Mouse (Mus musculus): ENCODE results near the gene Qrfp. TPM values are rescaled to one million over a fixed set of nuclear protein-coding genes. Genes with fewer than 3 reads are reported as not detected.

The Qrfp gene
- polyA plus RNA-seq, 1 experiment from 2014 or later: 0.18 TPM

DNA sequence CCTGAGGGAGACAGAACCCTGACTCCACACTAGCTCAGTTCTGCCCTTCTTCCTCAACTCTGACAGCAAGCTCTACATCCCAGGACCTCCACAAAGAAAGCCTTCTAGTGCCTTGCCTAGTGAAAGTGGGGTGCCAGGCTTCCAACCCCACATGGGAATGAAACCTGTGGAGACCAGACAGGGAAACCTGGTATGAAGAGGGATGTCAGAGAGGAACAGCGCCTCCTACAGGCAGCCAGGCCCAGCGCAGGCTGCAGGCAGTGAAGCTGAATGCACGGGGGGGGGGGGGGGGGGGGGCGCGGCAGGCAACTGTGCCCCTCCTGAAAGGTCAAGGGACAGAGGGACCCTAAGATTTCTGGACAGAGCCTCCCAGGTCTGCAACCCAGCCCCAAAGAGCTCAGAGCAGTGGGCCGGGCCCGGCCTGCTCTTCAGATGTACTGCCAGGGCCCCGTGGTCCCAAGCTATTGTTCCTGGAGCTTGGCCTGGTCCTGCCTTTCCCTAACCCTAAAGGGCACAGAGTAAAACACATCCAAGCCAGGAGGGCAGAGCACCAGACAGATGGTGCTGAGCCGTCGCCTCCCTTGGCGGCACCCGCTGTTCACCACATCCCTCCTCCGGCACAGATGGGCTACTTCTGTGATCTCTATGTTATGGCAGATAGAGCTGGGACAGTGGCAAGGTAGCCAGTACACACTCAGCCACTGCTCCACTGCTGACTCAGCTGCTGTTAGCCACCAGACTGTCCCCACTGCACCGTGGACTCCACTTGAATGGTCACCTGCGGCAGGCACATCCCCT lies 13.8 kb upstream of the Qrfp start:
- Histone ChIP-seq H3K27ac (ENCODE audit: low read length) (peak overlapping the region; percentile 80; the same call in 1 of the 2 replicates), H3K27me3 (ENCODE audit: control insufficient read depth, insufficient read depth, low read depth, low read length) (no peaks in the 10 kb centered on the region), H3K4me3 (ENCODE audit: low read depth, low read length) (no peak overlapping the region), H3K9ac (ENCODE audit: low read depth, low read length) (no peak overlapping the region; the same call in 1 of the 2 replicates), H3K4me2 (ENCODE audit: low read length) (no peak overlapping the region), H3K9me3 (replicated peaks; ENCODE audit: control insufficient read depth, low read length, poor library complexity, severe bottlenecking) (no peaks in the 10 kb centered on the region), H3K36me3 (ENCODE audit: control insufficient read depth, insufficient read depth, low read length) (no peaks in the 10 kb centered on the region), H3K4me1 (ENCODE audit: control insufficient read depth, insufficient read depth, low read length) (peaks cover 30% of the 10 kb centered on the region)
- no peak for ATAC-seq
- WGBS: 75% methylated on average over 10 of the region's 15 CpGs

DNA sequence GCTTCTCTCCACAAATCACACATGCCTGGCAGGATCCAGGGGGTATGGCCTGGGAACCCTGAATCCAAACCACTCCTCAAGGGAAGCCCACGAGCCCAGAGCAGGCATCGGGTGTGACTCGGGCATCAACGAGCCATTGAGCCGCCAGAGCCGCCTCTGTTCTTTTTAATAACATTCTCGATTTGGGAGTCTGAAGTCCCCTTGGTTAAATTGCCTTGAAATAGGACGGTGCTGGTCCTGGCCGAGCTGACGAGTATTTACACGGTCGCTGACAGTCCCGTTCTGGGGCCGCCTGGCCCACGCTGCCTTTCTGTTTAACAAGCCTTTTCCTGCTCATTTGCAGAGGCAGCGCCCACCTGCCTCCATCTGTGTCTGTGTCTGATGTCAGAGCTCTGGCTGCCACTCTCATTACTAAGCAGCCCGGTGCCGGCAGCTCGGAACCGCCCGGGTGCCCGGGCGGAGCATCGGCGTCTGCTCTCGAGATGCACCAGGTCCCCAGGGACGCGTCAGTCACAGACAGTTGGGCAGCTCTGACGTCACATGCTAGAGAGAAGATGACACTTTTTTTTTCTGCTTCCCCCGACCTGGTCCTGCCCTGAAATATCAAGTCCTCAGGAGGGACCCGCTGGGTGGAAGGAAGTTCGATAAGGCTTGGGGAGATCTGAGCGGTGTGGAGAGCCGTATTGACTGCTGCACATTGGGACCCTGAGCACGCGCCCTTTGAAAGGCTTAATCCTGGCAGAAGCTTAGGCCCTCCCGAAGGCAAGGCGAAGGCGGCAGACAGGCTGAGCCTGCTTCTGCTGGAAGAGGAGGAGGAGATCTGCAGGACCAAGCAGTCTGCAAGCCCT lies 12.4 kb upstream of the Qrfp start:
- H3K9ac ChIP-seq (ENCODE audit: low read depth, low read length): peak overlapping the region; percentile 53
- H3K36me3 ChIP-seq (ENCODE audit: control insufficient read depth, insufficient read depth, low read length): no peaks in the 10 kb centered on the region
- no peaks in the 10 kb centered on the region for H3K9me3 ChIP-seq (replicated peaks; ENCODE audit: control insufficient read depth, low read length, poor library complexity, severe bottlenecking)
- H3K27ac ChIP-seq (ENCODE audit: low read length): peak overlapping the region; percentile 80
- peaks cover 21% of the 10 kb centered on the region for H3K4me1 ChIP-seq (ENCODE audit: control insufficient read depth, insufficient read depth, low read length)
- peak overlapping the region; percentile 22 for H3K4me3 ChIP-seq (ENCODE audit: low read depth, low read length)
- no peaks in the 10 kb centered on the region for H3K27me3 ChIP-seq (ENCODE audit: control insufficient read depth, insufficient read depth, low read depth, low read length)
- WGBS: 4% methylated on average over 39 of the region's 39 CpGs
- peak overlapping the region; percentile 59 for H3K4me2 ChIP-seq (ENCODE audit: low read length)
- ATAC-seq: peak; percentile 75

DNA sequence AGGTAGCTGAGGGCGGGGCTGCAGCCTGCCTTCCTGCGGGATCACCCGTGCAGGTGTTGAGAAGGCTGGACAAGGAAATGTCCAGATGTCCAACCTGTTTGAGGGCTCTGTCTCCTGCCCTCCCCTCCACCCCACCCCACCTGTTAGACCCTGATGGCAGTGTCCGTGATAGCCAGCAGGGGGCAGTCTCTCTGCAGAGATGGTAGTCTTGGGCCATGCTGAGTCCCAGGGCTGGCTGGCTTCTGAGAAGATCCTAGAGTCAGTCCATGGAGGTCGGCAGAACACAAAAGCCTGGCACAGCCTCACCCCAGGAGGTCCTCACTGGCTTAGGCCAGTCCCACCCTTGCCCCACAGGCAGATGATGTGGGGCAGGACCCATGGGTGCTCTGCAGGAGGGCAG lies 5.0 kb upstream of the Qrfp start:
- Histone ChIP-seq H3K4me1 (ENCODE audit: control insufficient read depth, insufficient read depth, low read length) (peaks cover 4% of the 10 kb centered on the region), H3K27ac (ENCODE audit: low read length) (no peak overlapping the region), H3K9ac (ENCODE audit: low read depth, low read length) (no peak overlapping the region), H3K27me3 (ENCODE audit: control insufficient read depth, insufficient read depth, low read depth, low read length) (no peaks in the 10 kb centered on the region), H3K9me3 (replicated peaks; ENCODE audit: control insufficient read depth, low read length, poor library complexity, severe bottlenecking) (no peaks in the 10 kb centered on the region), H3K4me3 (ENCODE audit: low read depth, low read length) (no peak overlapping the region), H3K36me3 (ENCODE audit: control insufficient read depth, insufficient read depth, low read length) (no peaks in the 10 kb centered on the region), H3K4me2 (ENCODE audit: low read length) (no peak overlapping the region)
- 35% methylated on average over 5 of the region's 5 CpGs for WGBS
- ATAC-seq: 0 out of 2 replicates have a peak, but pooled peaks have one; percentile 12

DNA sequence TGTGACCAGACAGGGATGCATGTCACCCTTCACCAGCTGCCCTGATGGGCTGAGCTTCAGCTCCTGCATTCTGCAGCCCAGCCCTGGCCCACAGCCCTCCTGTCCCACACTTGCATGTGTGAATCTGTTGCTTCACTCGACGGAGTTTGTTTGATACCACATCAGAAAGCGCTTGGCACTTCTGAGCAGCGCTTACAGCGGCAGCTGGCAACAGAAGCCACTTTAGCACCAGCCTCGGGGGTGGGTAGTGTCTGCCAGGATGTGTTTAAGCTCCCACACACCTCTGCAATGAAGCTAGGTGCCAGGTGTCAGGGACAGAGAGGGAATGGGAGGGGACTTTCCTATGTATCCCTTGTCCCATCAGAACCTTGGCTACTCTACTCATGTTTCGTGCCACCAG lies 4.3 kb upstream of the Qrfp start:
- H3K9me3 ChIP-seq (replicated peaks; ENCODE audit: control insufficient read depth, low read length, poor library complexity, severe bottlenecking): no peaks in the 10 kb centered on the region
- H3K4me1 ChIP-seq (ENCODE audit: control insufficient read depth, insufficient read depth, low read length): peaks cover 10% of the 10 kb centered on the region
- H3K9ac ChIP-seq (ENCODE audit: low read depth, low read length): no peak overlapping the region
- ATAC-seq: no peak
- no peaks in the 10 kb centered on the region for H3K36me3 ChIP-seq (ENCODE audit: control insufficient read depth, insufficient read depth, low read length)
- H3K27me3 ChIP-seq (ENCODE audit: control insufficient read depth, insufficient read depth, low read depth, low read length): no peaks in the 10 kb centered on the region
- H3K4me2 ChIP-seq (ENCODE audit: low read length): no peak overlapping the region
- H3K4me3 ChIP-seq (ENCODE audit: low read depth, low read length): no peak overlapping the region
- no peak overlapping the region for H3K27ac ChIP-seq (ENCODE audit: low read length)
- WGBS: 74% methylated on average over 7 of the region's 7 CpGs

DNA sequence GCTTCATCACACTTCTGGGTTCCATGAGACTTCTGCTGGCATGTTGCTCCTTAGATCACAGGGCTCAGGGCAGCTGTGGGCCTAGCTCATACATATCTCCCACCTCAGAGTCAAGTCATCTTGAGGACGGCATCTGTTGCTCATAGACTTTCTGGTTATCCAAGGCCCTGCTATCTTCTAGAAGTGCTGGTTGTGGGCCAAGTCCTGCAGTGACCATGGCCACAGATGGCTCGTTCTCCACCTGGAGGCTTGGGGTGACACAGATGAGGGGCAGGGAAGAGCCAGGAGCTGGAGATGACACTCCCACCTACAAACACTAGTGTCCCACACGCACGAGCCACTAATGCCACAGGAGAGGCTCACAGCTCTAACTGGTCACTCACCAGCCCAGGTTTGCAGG lies 3.3 kb upstream of the Qrfp start:
- ATAC-seq: no peak
- Histone ChIP-seq H3K4me3 (ENCODE audit: low read depth, low read length) (no peak overlapping the region), H3K4me2 (ENCODE audit: low read length) (no peak overlapping the region), H3K36me3 (ENCODE audit: control insufficient read depth, insufficient read depth, low read length) (no peaks in the 10 kb centered on the region), H3K4me1 (ENCODE audit: control insufficient read depth, insufficient read depth, low read length) (peaks cover 21% of the 10 kb centered on the region), H3K9me3 (replicated peaks; ENCODE audit: control insufficient read depth, low read length, poor library complexity, severe bottlenecking) (no peaks in the 10 kb centered on the region), H3K27ac (ENCODE audit: low read length) (no peak overlapping the region), H3K9ac (ENCODE audit: low read depth, low read length) (no peak overlapping the region), H3K27me3 (ENCODE audit: control insufficient read depth, insufficient read depth, low read depth, low read length) (no peaks in the 10 kb centered on the region)
- WGBS: 83% methylated on average over 4 of the region's 4 CpGs

DNA sequence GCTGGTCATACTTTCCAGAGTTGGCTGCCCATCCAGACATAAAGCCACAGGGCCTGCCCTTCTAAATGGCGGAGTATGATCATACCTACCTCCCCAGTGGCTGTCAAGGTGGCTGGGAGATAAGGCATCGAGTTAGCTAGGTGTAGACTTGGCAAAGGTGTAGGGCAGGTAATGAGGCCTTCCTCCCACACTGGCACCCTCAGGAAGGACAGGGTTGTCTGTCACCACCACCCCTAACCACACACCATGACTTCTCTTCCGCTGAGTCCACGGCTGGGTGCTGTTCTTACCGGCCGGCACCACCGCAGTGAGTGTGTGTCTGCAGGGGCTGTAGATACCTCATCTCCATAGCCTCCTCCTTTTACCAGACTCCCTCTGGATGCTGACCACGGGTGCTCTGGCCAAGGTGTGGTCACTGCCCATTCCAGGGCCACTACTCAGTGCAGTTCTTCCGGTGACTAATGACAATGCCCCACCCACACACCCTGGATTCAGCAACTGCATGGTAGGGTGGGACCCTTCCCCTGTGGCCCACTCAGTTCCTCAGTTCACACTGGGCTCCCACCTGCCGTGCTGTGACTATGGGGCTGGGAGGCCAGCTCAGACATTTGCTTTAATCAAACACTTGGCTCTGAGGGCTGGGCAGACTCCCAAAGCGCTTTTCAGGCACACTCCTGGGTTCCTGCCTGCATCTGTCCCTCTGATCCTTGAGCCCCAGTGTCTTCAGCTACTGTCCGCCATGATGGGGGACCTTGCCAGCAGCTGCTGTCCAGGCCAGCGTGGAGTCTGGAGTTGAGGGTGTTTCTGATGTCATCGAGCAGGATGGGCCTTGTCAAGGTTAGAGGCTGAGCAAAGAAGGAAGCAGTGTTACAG lies 942 bp upstream of the Qrfp start:
- H3K9me3 ChIP-seq (replicated peaks; ENCODE audit: control insufficient read depth, low read length, poor library complexity, severe bottlenecking): no peaks in the 10 kb centered on the region
- H3K27me3 ChIP-seq (ENCODE audit: control insufficient read depth, insufficient read depth, low read depth, low read length): no peaks in the 10 kb centered on the region
- H3K36me3 ChIP-seq (ENCODE audit: control insufficient read depth, insufficient read depth, low read length): no peaks in the 10 kb centered on the region
- H3K4me1 ChIP-seq (ENCODE audit: control insufficient read depth, insufficient read depth, low read length): peaks cover 44% of the 10 kb centered on the region
- H3K27ac ChIP-seq (ENCODE audit: low read length): no peak overlapping the region
- no peak overlapping the region for H3K4me3 ChIP-seq (ENCODE audit: low read depth, low read length)
- 85% methylated on average over 14 of the region's 14 CpGs for WGBS
- no peak overlapping the region for H3K9ac ChIP-seq (ENCODE audit: low read depth, low read length)
- no peak for ATAC-seq
- no peak overlapping the region for H3K4me2 ChIP-seq (ENCODE audit: low read length)

DNA sequence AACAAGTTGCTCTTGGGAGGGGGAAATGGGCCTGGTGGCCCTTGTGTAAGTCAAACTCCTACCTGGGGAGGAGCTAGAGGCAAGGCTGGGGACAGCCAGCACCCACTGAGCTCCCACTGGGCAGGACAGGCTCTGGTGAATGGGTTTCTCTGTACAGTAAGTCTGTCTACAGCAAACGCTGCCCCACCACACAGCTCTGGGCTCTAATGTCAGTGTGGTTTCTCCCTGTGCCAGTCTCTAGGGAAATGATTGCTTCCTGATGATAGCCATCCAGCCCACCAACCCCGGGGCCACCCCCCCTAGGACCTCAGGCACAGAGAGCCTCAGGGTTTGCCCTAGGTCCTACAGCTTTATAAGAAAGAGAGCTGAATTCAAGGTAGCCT lies 1.0 kb downstream of the Qrfp start:
- H3K27me3 ChIP-seq (ENCODE audit: control insufficient read depth, insufficient read depth, low read depth, low read length): no peaks in the 10 kb centered on the region
- no peak overlapping the region for H3K4me3 ChIP-seq (ENCODE audit: low read depth, low read length)
- no peak overlapping the region for H3K4me2 ChIP-seq (ENCODE audit: low read length)
- H3K9ac ChIP-seq (ENCODE audit: low read depth, low read length): peak overlapping the region; percentile 4; the same call in 1 of the 2 replicates
- WGBS: 30% methylated on average over 2 of the region's 2 CpGs
- H3K36me3 ChIP-seq (ENCODE audit: control insufficient read depth, insufficient read depth, low read length): no peaks in the 10 kb centered on the region
- no peak for ATAC-seq
- H3K9me3 ChIP-seq (replicated peaks; ENCODE audit: control insufficient read depth, low read length, poor library complexity, severe bottlenecking): no peaks in the 10 kb centered on the region
- H3K4me1 ChIP-seq (ENCODE audit: control insufficient read depth, insufficient read depth, low read length): peaks cover 57% of the 10 kb centered on the region
- no peak overlapping the region; the same call in 1 of the 2 replicates for H3K27ac ChIP-seq (ENCODE audit: low read length)

DNA sequence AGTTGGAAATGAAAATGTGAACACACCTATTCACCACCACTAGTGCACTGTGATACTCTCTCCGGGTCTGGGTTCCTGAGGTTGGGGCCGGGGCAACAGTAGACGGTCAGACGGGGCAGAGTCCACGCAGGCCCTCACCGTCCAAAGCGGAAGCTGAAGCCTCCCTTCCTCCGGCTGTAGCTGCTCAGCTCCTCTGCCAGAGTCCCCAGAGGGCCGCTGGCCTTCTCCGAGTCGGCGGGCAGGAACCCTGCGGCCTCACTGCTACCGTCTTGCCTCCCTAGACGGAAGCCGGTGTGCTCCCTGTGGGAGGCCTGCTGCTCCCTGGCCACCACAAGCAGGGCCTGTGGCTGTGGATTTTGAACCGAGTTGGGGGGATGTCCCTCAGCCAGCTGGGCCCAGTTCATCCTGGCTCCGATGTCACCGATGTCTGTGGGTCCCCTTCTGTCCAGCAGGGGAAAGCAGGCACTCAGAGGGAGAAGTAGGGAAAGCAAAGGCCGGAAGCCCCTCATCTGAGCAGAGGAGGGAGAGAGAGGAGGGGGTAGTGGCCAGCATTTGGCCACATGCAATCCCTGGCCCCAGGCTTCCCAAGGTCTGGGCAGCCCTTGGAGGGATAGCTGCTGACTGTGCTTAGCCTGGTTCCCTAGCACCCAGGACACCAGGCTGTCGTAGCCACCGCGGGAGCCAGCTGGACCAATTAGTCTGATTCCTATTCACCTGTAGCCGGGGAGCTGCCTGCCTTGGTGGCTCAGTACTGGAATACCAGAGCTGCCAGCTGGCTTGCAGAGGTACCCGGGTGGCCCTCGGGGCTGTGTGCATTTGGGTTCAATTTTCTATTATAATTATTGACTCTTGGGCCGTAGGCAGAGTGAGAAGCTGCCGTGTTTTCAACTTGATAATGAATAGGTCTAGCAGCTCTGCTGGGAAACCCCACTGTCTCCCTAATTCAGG lies 1.7 kb downstream of the Qrfp start:
- H3K9ac ChIP-seq (ENCODE audit: low read depth, low read length): peak overlapping the region; percentile 30; the same call in 1 of the 2 replicates
- H3K4me2 ChIP-seq (ENCODE audit: low read length): no peak overlapping the region
- no peaks in the 10 kb centered on the region for H3K36me3 ChIP-seq (ENCODE audit: control insufficient read depth, insufficient read depth, low read length)
- 29% methylated on average over 28 of the region's 28 CpGs for WGBS
- peaks cover 57% of the 10 kb centered on the region for H3K4me1 ChIP-seq (ENCODE audit: control insufficient read depth, insufficient read depth, low read length)
- no peaks in the 10 kb centered on the region for H3K27me3 ChIP-seq (ENCODE audit: control insufficient read depth, insufficient read depth, low read depth, low read length)
- peak overlapping the region; percentile 41 for H3K27ac ChIP-seq (ENCODE audit: low read length)
- 0 out of 2 replicates have a peak, but pooled peaks have one; percentile 6 for ATAC-seq
- no peak overlapping the region for H3K4me3 ChIP-seq (ENCODE audit: low read depth, low read length)
- no peaks in the 10 kb centered on the region for H3K9me3 ChIP-seq (replicated peaks; ENCODE audit: control insufficient read depth, low read length, poor library complexity, severe bottlenecking)

Data from midbrain, embryonic 16.5 days (tissue).